Comparison of ENCODE assay signal across 7 mouse cellular contexts in the genomic region with DNA sequence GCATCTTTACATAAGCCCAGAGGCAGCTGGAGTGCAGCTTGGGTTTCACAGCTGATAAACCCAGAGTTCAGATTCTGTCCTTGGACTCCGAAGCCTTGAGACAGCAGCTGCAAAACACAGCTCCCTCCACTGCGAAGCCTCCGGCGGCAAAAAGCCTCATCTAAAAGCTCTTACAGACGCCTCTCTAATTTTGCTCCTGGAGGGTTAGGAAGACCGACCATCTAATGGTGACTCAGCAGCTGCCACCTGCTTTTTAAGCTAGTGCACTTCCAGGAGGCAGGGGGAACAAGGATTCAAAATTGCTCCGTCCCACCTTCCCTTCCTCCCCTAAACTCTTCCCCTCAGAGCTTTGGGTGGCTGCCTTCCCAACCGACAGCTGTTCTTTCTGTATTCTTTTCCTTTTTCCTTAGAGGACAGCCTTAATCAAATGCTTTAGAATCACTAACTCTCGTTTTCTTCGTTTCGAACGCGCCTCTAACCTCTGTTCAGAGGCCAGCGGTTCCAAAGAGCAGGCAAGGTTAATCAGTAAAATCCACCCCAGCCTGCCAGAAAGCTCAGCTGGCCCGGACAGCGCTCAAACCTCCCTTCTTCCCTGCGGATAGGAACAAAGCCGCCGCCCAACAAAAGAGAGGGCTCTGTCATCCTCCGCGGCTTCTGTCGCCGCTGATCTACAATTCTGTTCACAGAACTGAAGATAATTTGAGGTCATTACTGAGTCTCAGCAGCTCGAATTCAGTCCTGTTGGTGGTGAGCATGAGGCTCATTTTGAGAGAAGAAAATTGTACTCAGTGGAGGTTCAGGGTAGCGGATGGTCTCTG. TPM values are rescaled to one million over a fixed set of nuclear protein-coding genes. Genes with fewer than 3 reads are reported as not detected.
DNase-seq lines count a peak whose midpoint lies in the region; ATAC-seq and TF ChIP-seq lines count a peak whose summit lies in the region.

No protein-coding gene starts in this region.

- intact Hi-C loops in heart, adult 2 months (cut with DNase I): no loop called here

- no peaks in the 10 kb centered on the region; the same call in 1 of the 2 replicates for H3K4me1 ChIP-seq in heart, adult 2 months (ENCODE audit: control insufficient read depth, insufficient read depth, low read length)
- peaks cover 15% of the 10 kb centered on the region; the same call in 1 of the 2 replicates for H3K4me1 ChIP-seq in kidney, adult 2 months (ENCODE audit: control insufficient read depth, insufficient read depth, low read length)
- peaks cover 14% of the 10 kb centered on the region for H3K4me1 ChIP-seq in limb, embryonic 12.5 days (replicated peaks)

- peak overlapping the region; percentile 8; the same call in 1 of the 2 replicates for H3K27ac ChIP-seq in heart, adult 2 months
- peak overlapping the region; percentile 98 for H3K27ac ChIP-seq in kidney, adult 2 months (ENCODE audit: insufficient read depth, low read depth, low read length)
- H3K27ac ChIP-seq in limb, embryonic 12.5 days: no peak overlapping the region; the same call in 1 of the 2 replicates

- 0 out of 2 replicates have a peak overlapping the region, but pooled peaks have one; percentile 37 for H3K9ac ChIP-seq in heart, adult 2 months (ENCODE audit: low read depth, low read length)
- 0 out of 2 replicates have a peak overlapping the region, but pooled peaks have one; percentile 28 for H3K9ac ChIP-seq in limb, embryonic 12.5 days (replicated peaks)

- TF ChIP-seq CTCF in brain, embryonic 14.5 days (IDR thresholded peaks at IDR 0.05; ENCODE audit: borderline replicate concordance, extremely low read depth, insufficient read depth, insufficient read length): no peak
- no peak for TF ChIP-seq CTCF in heart, adult 2 months (IDR thresholded peaks at IDR 0.05)
- no peak for TF ChIP-seq CTCF in kidney, adult 2 months (conservative IDR thresholded peaks at IDR 0.05; ENCODE audit: insufficient read depth, insufficient read length, low read depth, low read length)

- TF ChIP-seq POLR2A in brain, embryonic 14.5 days (IDR thresholded peaks at IDR 0.05; ENCODE audit: borderline replicate concordance, extremely low read depth, insufficient read depth, insufficient read length, poor library complexity, severe bottlenecking): 0 out of 2 replicates have a peak, but pooled peaks have one; percentile 4
- TF ChIP-seq POLR2A in heart, adult 2 months (IDR thresholded peaks at IDR 0.05; ENCODE audit: insufficient read depth, low read depth, low read length): no peak
- TF ChIP-seq POLR2A in kidney, adult 2 months (IDR thresholded peaks at IDR 0.05; ENCODE audit: low read depth, low read length): no peak
- no peak for TF ChIP-seq POLR2A in myocyte (IDR thresholded peaks at IDR 0.05; ENCODE audit: insufficient read length, low read depth)

- DNase-seq in brain, embryonic 14.5 days (ENCODE audit: low read depth): peak; percentile 94
- DNase-seq in embryo, embryonic 11 days: peak; percentile 87
- peak; percentile 43 to 60 for DNase-seq in heart, adult 2 months
- peak; percentile 93 for DNase-seq in kidney, adult 2 months
- DNase-seq in testis, postnatal 10 days (ENCODE audit: low spot score): peak; percentile 65

- H3K4me2 ChIP-seq in limb, embryonic 12.5 days: peak overlapping the region; percentile 56
- H3K4me2 ChIP-seq in myocyte (ENCODE audit: low read depth): peak overlapping the region; percentile 53

- TF ChIP-seq EP300 in heart, adult 2 months (IDR thresholded peaks at IDR 0.05; ENCODE audit: insufficient read depth, low read depth, low read length): no peak

- H3K27me3 ChIP-seq in heart, adult 2 months (ENCODE audit: control insufficient read depth, insufficient read depth, low read length): no peaks in the 10 kb centered on the region
- no peaks in the 10 kb centered on the region for H3K27me3 ChIP-seq in kidney, adult 2 months (replicated peaks; ENCODE audit: control insufficient read depth, insufficient read depth, low read length)
- H3K27me3 ChIP-seq in limb, embryonic 12.5 days: no peaks in the 10 kb centered on the region; the same call in 1 of the 2 replicates
- H3K27me3 ChIP-seq in myocyte (ENCODE audit: control insufficient read depth, insufficient read depth, insufficient read length): no peaks in the 10 kb centered on the region

- H3K36me3 ChIP-seq in heart, adult 2 months (ENCODE audit: control insufficient read depth, insufficient read depth, low read length): no peaks in the 10 kb centered on the region
- H3K36me3 ChIP-seq in kidney, adult 2 months (ENCODE audit: control insufficient read depth, insufficient read depth, low read length): no peaks in the 10 kb centered on the region; the same call in 1 of the 2 replicates
- H3K36me3 ChIP-seq in limb, embryonic 12.5 days: no peaks in the 10 kb centered on the region
- H3K36me3 ChIP-seq in myocyte (ENCODE audit: control insufficient read depth, insufficient read depth): no peaks in the 10 kb centered on the region

- H3K4me3 ChIP-seq in heart, adult 2 months: peak overlapping the region; percentile 33
- peak overlapping the region; percentile 53 for H3K4me3 ChIP-seq in kidney, adult 2 months (ENCODE audit: insufficient read depth, low read depth, low read length)
- H3K4me3 ChIP-seq in limb, embryonic 12.5 days (replicated peaks): peak overlapping the region; percentile 30
- no peak overlapping the region for H3K4me3 ChIP-seq in myocyte

- no peaks in the 10 kb centered on the region for H3K9me3 ChIP-seq in limb, embryonic 12.5 days

- no peaks in the 10 kb centered on the region for H3K79me2 ChIP-seq in heart, adult 2 months (replicated peaks; ENCODE audit: control insufficient read depth, insufficient read depth, low read length)
- no peaks in the 10 kb centered on the region for H3K79me2 ChIP-seq in myocyte (ENCODE audit: control insufficient read depth, insufficient read depth)

- H3ac ChIP-seq in myocyte (ENCODE audit: control insufficient read depth, insufficient read length): no peak overlapping the region

- WGBS in heart, adult 2 months: 8% methylated on average over 25 of the region's 25 CpGs
- 6% methylated on average over 25 of the region's 25 CpGs for WGBS in kidney, adult 2 months
- WGBS in limb, embryonic 12.5 days: 4% methylated on average over 25 of the region's 25 CpGs

- ATAC-seq in limb, embryonic 12.5 days (ENCODE audit: insufficient number of reproducible peaks, insufficient read depth, low FRiP score, low TSS enrichment, low read depth): peak; percentile 64

TF ChIP-seq in myocyte, 11 proteins besides CTCF, POLR2A, EP300 and RAD21:
- TF ChIP-seq MYOD1 (IDR thresholded peaks at IDR 0.05; ENCODE audit: control insufficient read depth in 1 of 3, insufficient read length in 2 of 3, low read depth in 2 of 3) (peak in 2 of 3 experiments; percentile 33 to 44), TCF12 (IDR thresholded peaks at IDR 0.05; ENCODE audit: insufficient read depth, poor library complexity, severe bottlenecking) (no peak), MYOG (IDR thresholded peaks at IDR 0.05; ENCODE audit: control insufficient read depth in 1 of 3, insufficient read depth in 1 of 3, insufficient read length in 2 of 3, low read depth in 2 of 3) (peak in 2 of 3 experiments; percentile 47 to 51)

RNA-seq across cellular contexts. Expression of a gene that starts 4.5 kb away (rescaled TPM):
- polyA plus RNA-seq in brain, embryonic 14.5 days (2012; rRNA removed): 0.07 and 0.18 TPM in 2 replicates
- total RNA-seq in heart, adult 2 months (2021): not detected
- polyA plus RNA-seq in heart, adult 2 months (2012; rRNA removed): 0.08 and 0.38 TPM in 2 replicates
- 398 and 426 TPM in 2 replicates for polyA plus RNA-seq in kidney, adult 2 months (2012; rRNA removed)
- 0.17 and 0.36 TPM in 2 replicates for polyA plus RNA-seq in limb, embryonic 12.5 days (2016; fragmentation: Nextera tagmentation; extraction: Ambion mirVana)
- polyA plus RNA-seq in myocyte (2012; fragmentation: generic; extraction: Trizol): 0.02 TPM

RNA-seq across cellular contexts. Expression of a gene that starts 44.7 kb away (rescaled TPM):
- polyA plus RNA-seq in brain, embryonic 14.5 days (2012; rRNA removed): 8.6 and 10.8 TPM in 2 replicates
- total RNA-seq in heart, adult 2 months (2021): 1 to 10 TPM; 6.7 to 6.8 TPM
- polyA plus RNA-seq in heart, adult 2 months (2012; rRNA removed): 3.0 and 6.1 TPM in 2 replicates
- 3.0 and 4.2 TPM in 2 replicates for polyA plus RNA-seq in kidney, adult 2 months (2012; rRNA removed)
- 33.9 and 36.2 TPM in 2 replicates for polyA plus RNA-seq in limb, embryonic 12.5 days (2016; fragmentation: Nextera tagmentation; extraction: Ambion mirVana)
- polyA plus RNA-seq in myocyte (2012; fragmentation: generic; extraction: Trizol): 6.0 TPM

RNA-seq across cellular contexts. Expression of a gene that starts 44.8 kb away (rescaled TPM):
- 26.7 and 27.5 TPM in 2 replicates for polyA plus RNA-seq in brain, embryonic 14.5 days (2012; rRNA removed)
- 1 to 10 TPM; 6.4 to 6.6 TPM for total RNA-seq in heart, adult 2 months (2021)
- 3.3 and 6.3 TPM in 2 replicates for polyA plus RNA-seq in heart, adult 2 months (2012; rRNA removed)
- polyA plus RNA-seq in kidney, adult 2 months (2012; rRNA removed): 4.3 and 5.6 TPM in 2 replicates
- polyA plus RNA-seq in limb, embryonic 12.5 days (2016; fragmentation: Nextera tagmentation; extraction: Ambion mirVana): 36.9 and 38.8 TPM in 2 replicates
- 10.3 TPM for polyA plus RNA-seq in myocyte (2012; fragmentation: generic; extraction: Trizol)

Comparison
In these comparisons a context has a peak if more than half of its experiments do, and no peak if none do; other contexts are left out.
1. RNA of a gene that starts 4.5 kb away (polyA plus RNA-seq): 398 to 426 TPM in kidney, adult 2 months; 0.17 to 0.36 TPM in limb, embryonic 12.5 days, 0.08 to 0.38 TPM in heart, adult 2 months, 0.07 to 0.18 TPM in brain, embryonic 14.5 days and 0.02 TPM in myocyte (single experiment); every median in the first group is over 100 times any median in the second.
2. Peak in every context shown above with its lines, with median percentiles within 50 percentile points of each other: DNase-seq.